Mouse (Mus musculus): Measurements from ENCODE around the gene Cpa2.

Cpa2 gene

GRCm38 (mm10) chr6:30576477-30577203 is 35.3 kb downstream of the Cpa2 start:
- DNase-seq (ENCODE audit: low spot score in 2 of 2): no peak

GRCm38 (mm10) chr6:30579961-30580840 is 38.8 kb downstream of the Cpa2 start:
- DNase-seq (ENCODE audit: low spot score in 2 of 2): no peak

- no peak for DNase-seq (ENCODE audit: low spot score in 2 of 2)
Measured at GRCm38 (mm10) chr6:30580841-30581176, 39.4 kb downstream of the Cpa2 start.

- no peak for DNase-seq (ENCODE audit: low spot score in 2 of 2)
Measured at GRCm38 (mm10) chr6:30586886-30587442, 45.6 kb downstream of the Cpa2 start.

GRCm38 (mm10) chr6:30589819-30590218 is 48.4 kb downstream of the Cpa2 start:
- no peak for DNase-seq (ENCODE audit: low spot score in 2 of 2)

- no peak for DNase-seq (ENCODE audit: low spot score in 2 of 2)
Measured at GRCm38 (mm10) chr6:30591851-30592404, 50.5 kb downstream of the Cpa2 start.

GRCm38 (mm10) chr6:30592417-30592974 is 51.1 kb downstream of the Cpa2 start:
- no peak for DNase-seq (ENCODE audit: low spot score in 2 of 2)

- no peak for DNase-seq (ENCODE audit: low spot score in 2 of 2)
Measured at GRCm38 (mm10) chr6:30594364-30594763, 53.0 kb downstream of the Cpa2 start.

GRCm38 (mm10) chr6:30596230-30596898 is 55.0 kb downstream of the Cpa2 start:
- DNase-seq (ENCODE audit: low spot score in 2 of 2): no peak

- DNase-seq (ENCODE audit: low spot score in 2 of 2): no peak
Measured at GRCm38 (mm10) chr6:30600033-30600432, 58.7 kb downstream of the Cpa2 start.

- DNase-seq (ENCODE audit: low spot score in 2 of 2): no peak
Measured at GRCm38 (mm10) chr6:30600995-30601394, 59.6 kb downstream of the Cpa2 start.

- no peak for DNase-seq (ENCODE audit: low spot score in 2 of 2)
Measured at GRCm38 (mm10) chr6:30604342-30604867, 63.0 kb downstream of the Cpa2 start.

- DNase-seq (ENCODE audit: low spot score in 2 of 2): no peak
Measured at GRCm38 (mm10) chr6:30605111-30605510, 63.7 kb downstream of the Cpa2 start.

- no peak for DNase-seq (ENCODE audit: low spot score in 2 of 2)
Measured at GRCm38 (mm10) chr6:30605672-30606071, 64.3 kb downstream of the Cpa2 start.

GRCm38 (mm10) chr6:30610710-30611109 is 69.3 kb downstream of the Cpa2 start, which contains the start of gene Cpa5:
TSS of gene Cpa5 (plus strand) at chr6:30611010.
- no peak for DNase-seq (ENCODE audit: low spot score in 2 of 2)

GRCm38 (mm10) chr6:30611212-30611611 is 69.8 kb downstream of the Cpa2 start:
- no peak for DNase-seq (ENCODE audit: low spot score in 2 of 2)

All from spleen, postnatal 36 days (tissue).